Mouse (Mus musculus) adrenal gland, adult (tissue): ENCODE measurements around the gene Plcg1.

Experiments
- DNase-seq, 2 experiments: peaks; one replicate each; pipeline ENCODE4 v3.0.0; 2022 to 2023; ENCODE audit warnings: low spot score in 1 of 2; ENCODE audit not compliant: inconsistent age in 2 of 2

Plcg1 gene

DNA sequence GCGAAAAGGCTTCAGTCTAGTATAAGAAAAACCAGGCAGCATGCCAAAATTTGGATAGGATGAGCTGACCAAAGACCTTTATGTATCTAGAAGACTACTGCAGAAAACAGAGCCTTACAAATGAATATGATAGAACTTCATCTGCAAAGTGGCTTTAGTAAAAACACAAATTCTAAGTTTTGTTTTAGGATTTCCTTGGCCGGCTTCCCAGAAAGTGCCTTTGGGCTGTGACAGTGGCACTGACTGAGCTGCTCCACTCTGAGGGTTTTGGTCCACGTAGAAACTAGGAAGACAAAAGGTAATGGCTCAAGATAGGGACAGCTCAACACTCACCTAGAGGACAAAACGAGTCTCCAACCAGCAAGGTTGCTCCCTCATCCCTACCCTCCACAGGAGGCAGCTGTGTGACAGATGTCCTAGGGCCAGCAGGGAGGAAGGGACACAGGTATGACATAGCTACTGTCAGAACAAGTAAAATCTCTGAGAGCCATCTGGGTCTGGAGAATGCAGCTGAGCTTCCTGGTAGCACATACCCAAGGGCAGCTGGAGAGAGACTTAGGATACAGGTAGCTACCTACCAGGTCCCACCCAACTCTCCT, 37.1 kb downstream of the Plcg1 start:
- no peak for DNase-seq

DNA sequence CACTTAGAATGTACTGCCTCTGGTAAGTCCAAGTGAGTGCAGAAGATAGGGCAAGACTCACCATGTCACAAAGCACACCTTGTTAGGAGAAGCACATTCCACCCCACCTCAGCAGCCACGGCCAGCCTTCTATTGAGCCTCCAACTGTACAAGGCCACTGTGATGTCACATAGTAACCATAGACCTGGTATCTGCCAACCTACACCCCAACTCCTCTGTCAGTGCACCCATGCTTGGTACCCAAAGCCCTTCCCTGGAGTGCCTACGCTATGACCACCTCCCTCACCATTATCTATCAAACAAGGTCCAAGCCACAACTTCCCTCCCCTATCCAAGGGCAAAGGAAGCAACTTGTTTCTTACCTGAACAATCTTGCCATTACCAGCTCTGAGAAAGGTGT, 37.9 kb downstream of the Plcg1 start:
- DNase-seq = no peak

DNA sequence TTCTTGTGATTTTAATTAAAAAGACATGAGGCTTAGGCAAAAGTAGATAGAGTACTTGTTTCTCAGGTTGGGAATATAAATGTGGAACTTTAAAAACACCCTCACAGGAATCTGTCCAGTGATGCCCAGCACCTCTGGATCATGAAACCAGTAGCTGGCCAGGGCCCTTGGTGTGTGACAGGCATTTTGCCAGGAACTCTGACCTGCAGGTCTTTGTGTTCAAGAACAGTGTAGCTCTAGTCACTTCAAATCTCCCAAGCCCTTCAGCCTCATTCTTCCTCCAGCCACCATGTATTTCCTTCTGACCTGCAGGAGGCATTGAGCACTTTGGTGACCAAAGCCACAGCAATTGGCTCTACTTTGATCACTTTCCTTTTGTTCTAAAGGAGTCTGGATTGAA, 39.3 kb downstream of the Plcg1 start:
- peak in 1 of 2 experiments; percentile 12 for DNase-seq

DNA sequence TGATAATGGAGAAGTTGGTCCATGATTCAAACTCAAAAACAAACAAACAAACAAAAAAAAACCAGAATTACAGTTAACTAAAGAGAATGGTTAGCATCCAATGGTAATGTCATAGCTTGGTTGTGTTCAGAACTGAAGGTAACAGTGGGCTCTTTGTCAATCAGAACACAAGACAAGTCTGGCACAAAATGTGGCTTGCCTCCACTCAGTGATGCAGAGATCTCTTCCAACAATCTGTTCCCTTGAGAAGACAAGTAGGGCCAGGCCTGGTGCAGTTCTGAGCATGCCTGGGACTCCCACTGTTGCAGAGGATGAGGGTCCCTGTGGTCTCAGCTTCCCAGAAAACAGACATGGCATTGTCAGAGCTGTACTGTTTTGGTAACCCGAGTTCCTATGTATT, 39.8 kb downstream of the Plcg1 start:
- DNase-seq = no peak

DNA sequence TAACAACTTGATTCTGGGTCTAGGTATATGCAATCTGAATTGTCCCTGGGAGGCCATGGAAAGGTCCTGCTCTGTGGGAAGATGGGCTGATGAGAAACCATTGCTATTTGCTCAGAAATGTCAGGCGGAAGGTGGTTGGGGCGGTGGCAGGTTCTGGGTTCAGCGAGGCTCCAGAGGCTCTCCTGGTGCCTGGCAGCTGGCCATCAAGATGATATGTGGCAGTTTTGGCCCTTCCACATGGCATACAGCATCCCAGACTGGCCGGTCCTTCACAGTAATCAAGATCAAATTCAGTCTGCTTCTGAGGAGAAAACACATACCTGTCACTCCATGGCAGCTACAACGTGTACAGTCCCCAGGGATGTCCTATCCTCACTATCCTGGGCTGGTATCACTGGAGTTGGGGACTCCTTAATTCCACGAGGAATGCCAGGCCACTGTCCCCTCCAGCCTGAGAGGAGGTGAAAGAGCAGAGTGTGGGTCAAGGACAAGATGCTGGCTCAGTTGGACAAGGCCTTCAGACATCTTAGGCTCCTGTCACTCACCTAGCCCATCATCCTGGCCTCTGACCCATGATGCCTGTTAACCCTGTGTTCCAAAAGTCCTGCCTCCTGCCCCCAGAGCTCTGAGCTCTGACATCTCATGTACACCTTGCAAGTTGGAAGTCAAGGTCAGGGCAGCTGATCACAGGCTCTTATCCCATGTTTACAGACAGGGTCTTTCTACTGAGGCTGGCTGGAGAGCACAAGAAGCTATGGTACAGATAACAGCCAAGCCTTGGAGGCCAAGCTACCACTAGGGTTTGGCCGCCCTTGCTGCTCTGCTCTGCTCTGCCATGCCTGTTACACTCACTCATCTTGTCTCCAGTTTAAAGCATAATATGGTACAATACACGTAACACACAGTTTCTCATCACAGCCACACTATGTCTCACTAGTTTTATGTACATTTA, 40.5 kb downstream of the Plcg1 start:
- DNase-seq = peak in 1 of 2 experiments; percentile 5

DNA sequence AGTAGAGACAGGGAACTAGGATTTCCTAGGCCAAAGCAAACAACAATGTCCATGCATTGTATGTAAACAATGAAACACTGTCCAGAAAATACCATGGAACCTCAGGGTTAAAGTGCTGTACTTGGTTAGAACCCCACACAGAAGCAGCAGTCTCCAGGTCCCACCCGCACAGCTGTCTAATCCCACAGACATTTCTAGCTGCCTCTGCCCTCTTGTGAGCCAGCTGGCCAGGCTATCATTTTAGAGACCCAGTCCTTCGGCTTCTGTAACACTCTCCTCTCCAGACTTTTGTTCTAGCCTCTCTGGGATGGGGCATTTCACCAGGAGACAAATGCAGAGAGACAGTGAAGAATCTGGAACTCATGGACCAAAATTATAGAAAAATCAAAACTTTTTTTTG, 46.9 kb downstream of the Plcg1 start:
- DNase-seq = no peak

DNA sequence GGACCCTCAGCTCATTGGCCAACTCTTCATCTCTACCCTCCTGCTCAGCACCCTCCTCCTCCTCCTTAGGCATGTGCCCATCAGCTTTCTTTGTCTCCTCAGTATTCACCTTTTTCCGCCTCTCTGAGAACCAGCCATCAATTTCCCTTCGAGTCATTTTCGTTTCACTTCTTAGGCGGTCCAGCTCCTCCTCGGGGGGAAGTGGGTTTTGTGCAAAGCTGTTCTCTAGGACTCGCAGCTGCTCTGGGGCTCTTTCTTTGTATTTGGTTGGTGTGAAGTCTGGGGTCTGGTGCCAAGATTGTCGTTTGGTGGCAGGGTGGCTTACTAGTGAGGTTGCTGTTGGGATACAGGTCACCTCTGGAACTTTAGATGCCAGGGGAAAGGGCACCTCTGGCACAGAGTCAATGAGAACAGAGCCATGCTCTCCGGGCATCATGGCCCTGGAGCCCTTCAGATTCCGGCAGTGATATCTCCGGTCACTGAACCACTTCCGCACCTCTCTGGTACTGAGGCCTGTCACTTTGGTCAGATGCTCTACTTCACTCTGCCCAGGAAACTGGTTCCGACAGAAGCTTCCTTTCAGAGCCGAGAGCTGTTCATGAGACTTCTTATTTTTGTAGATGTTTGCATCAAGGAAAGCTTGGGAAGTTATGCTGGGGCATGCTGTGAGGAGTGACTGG, 49.2 kb downstream of the Plcg1 start:
- DNase-seq = peak in 1 of 2 experiments; percentile 20

DNA sequence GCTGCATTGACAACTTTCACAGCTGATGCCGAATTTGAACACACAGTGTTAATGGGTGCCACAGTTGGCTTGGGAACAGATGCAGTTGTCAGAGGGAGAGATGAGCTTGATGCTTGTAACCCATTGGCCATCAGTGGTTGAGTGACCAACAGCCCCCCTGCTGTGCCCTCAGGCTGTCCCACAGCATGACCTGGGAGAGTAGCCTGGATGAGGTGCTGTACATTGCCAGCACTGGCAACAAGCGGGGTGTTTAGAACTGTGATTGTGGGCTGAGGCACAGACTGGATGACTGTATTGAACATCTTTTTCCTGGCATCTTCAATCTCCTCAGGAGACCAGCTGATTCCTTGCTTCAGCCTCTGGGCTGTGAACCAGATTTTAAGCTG, 49.7 kb downstream of the Plcg1 start:
- DNase-seq = peak in 1 of 2 experiments; percentile 16

DNA sequence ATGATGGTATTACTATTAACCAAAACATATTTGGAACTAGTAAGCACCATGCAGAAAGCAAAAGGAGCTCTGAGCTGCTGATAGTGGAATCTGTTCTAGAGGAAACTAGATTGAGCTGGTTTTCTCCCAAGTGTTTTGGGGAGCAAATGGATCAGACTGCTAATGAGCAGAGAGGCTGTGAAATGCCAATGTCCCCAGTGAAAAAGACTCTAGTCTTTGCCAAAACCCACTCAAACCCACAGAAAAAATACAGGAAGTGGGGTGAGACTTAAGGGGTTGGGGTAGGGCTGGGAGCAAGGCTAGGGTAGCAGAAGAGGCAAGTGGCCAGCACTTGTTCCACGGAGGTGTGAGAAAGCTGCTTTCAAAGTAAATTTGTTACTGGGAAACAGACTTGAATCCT, 55.2 kb downstream of the Plcg1 start:
- no peak for DNase-seq

DNA sequence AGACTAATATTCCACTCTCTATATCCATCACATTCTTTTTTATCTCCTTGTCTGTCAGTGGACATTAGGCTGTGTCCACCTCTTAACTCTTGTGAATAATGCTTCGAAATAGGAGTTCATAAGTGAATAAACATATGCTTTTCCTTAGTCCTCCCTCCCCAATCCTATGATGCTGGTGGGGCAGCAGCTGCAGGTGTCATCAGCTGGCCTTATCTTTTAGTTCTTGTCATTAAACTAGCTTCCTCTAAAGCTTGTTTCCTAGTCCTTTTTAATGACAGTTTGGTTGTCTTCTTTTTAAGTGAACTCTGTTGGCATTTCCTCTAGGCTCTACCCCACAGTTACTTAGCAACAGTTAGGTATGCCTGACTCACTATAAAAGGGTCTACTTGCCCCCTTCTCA, 57.9 kb downstream of the Plcg1 start:
- no peak for DNase-seq

DNA sequence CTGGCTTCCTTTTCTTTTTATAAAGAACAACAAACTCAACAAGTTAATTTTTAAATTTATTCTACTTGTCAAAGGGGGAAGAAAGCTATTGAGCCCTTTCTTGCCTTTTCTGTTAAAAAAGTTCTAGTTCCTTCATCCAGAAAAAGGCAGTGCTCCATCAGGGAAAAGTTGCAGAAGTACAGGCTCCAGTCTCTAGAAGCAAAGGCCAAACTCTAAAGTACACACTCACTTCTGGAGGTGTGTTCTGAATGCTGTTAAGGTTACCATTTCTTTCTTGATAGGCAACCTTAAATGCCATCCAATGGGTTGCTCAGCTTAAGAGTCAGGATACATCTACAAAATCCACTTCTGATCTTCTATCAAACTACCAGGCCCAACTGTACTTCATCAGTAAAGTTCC, 58.6 kb downstream of the Plcg1 start:
- no peak for DNase-seq

DNA sequence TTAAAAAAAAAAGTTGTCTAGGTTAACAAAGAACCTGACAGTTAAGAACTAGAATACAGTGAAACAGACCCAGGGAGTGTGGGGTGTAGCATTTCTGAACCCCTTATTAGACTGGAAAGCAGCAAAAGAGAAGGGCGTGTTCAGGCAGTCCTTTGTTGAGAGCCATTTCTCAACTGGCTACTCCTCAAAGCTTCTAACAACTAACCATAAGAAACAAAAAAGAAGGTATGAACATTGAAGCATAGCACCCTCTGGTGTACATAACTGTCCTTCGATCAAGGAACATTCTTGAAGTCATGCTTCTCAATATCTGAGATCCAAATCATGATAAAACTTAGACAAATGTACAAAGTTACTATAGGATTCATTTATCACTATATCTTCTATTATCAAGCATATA, 62.0 kb downstream of the Plcg1 start:
- peak in 1 of 2 experiments; percentile 62 for DNase-seq

DNA sequence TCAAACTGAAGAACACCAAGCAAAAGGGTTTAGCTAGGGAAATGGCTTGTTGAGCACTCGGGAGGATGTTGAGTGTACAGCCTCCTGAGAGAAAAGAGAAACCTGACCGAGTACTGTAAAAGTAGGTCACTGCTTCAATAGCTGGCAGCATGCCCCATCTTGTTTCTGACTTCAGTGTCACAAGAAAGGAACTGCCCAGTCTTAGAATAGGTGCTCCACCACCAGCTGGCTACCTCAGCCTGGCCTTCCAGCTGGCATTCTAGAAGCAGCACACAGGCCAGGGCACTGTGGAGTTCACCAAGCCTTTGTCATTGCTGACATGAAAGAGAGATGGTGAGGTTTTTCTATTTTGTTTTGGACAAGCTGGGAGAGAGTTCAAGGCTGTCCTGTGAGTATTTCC, 65.9 kb downstream of the Plcg1 start:
- peak; percentile 79 to 94 for DNase-seq

DNA sequence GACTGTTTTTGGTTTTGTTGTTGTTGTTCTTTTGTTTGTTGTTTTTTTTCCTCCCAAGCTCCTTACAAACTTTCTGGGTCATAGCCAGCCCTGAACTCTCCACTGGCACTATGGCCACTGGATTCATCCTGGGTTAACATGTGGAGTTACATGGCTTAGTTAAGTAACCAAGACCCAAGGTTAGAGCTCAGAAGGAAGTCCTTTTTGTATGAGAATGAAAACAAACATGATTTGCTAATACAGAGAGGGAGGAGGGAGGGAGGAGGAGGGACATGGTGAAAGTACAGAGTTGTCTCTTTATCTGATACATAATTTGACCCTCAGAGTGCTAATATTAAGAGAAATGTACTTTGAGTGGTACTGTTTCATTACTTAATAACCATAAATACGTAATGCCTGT, 67.1 kb downstream of the Plcg1 start:
- peak in 1 of 2 experiments; percentile 63 for DNase-seq

DNA sequence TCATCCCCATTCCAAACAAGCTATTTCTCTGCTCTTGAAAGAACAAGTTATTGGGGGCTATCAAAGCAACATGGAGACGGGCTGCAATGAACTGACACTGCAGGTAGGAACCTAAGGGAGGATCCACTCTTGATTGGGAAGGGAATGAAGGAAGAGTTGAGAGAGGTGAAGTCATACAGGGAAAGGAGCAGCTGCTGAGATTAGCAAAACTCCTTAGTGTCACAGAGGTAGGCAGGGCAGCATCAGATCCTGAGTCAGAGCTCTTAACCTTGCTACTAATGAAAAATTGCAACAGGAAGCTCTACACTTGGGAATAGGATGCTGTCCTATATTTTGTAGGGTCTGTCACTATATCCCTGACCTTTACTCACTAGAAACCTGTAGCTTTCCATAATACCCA, 69.9 kb downstream of the Plcg1 start:
- peak in 1 of 2 experiments; percentile 59 for DNase-seq

DNA sequence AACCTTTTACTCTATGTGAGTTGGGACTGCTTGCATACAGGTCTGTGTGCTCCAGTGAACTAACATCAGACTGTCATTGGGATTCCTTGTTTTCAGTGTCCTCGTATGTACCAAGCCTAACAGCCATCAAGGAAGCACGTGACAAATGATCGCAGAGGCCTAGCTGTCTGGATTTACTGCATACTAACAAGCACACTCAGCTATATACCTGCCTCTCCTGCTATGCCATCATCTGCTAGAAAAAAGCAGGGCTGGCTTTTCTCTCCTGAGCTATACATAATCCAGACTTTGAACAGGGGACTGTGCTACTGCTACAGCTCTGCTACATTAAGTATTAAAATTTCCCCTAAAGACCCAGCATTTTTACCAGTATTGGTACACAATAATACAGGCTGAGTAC, 71.2 kb downstream of the Plcg1 start:
- no peak for DNase-seq

DNA sequence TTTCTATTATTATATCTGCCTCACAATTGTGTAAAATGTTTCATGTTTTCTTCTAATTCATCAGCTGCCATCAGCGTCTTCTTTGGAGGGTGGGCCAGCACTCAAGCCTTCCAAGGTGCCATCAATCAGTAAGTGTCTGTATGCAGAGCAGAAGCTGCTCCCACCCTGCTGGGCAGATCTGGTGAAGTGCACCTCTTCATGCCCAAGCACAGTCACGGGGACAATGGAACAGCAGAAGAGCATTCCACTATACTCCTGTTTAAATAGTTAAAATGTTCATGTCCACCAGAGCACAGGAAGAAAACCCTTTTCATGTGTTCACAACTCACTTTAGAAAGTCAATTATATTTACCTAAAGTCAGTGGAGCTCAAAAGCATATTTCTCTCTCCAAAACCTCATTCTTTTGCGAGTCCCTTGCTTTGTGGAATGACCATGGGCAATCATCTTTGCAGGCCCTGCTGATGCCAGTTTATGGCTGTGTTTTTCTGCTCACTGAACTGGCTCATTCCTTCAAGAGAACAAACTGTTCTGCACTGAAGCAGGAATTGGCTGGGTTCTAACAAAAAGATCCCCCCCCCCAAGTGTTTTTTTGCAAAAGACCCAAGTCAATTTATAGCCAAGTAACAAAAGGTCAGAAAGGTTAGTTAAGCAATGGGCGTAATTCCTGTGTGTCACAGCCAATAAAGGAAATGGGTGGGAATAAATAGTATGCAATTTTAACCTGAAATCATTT, 73.9 kb downstream of the Plcg1 start:
- peak; percentile 54 to 71 for DNase-seq

DNA sequence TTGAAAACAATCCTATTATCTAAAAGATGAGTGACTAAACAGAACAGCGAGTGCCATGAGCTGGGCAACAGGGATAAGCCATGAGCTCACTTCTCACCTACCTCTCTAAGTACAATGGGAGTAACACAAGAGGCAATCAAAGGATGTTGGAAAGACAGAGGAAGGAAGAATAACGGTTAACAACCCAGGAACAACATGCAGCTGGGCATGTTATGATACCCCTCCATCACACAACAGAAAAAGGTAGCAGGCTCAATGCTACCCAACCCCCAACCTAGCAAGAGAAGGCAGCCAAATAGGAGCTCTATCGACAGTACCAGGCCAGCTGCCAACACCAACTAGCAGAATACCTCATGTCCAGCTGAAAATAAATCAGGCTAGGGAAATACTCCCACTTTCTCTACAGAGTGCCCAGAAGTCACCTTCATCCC, 75.0 kb downstream of the Plcg1 start:
- peak; percentile 70 to 82 for DNase-seq

DNA sequence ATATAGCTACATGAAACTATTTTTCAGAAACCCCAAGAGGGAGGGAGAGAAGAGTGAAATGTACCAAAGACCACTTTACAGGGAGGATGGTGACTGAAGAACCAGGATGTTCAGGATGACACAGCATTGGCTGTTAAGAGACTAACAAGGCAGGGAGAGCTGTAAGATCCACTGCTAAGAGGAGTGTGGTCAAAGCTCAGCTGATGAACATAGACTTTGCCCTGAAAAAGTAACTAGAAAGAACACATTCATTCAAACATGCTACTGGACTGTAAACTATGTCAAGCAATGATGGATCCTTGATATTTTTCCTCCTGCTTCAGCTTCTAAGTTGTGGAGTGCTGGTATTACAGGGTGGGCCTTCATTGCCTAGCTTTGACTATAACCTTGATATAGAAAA, 79.3 kb downstream of the Plcg1 start:
- DNase-seq = no peak

DNA sequence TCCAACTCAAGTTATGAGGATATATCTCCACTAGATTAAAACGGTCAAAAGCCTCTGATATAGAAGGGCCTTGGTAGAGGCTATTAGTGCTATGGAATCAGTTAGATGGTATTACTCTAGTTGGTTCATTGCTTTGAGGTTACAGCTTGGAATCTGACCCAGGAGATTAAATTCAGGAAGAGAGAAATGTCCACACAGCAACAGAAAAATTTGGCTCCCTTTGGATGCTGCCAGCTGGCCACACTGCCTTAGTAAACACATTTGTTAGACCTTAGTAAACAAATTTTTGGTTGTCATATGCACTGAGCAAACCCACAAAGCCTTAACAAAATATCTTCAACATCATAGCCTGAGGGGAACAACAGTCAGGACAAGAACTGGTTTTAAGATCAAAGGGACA, 79.7 kb downstream of the Plcg1 start:
- DNase-seq = peak in 1 of 2 experiments; percentile 18
